Mouse (Mus musculus): Measurements from ENCODE around the gene Pole. TPM values are rescaled to one million over a fixed set of nuclear protein-coding genes. Genes with fewer than 3 reads are reported as not detected.

Pole gene
- polyA plus RNA-seq, 1 experiment: 81.8 TPM

- no peak overlapping the region for H3K4me3 ChIP-seq (ENCODE audit: low read depth, low read length)
- peaks cover 89% of the 10 kb centered on the region for H3K36me3 ChIP-seq (ENCODE audit: control insufficient read depth, insufficient read depth, low read length, poor library complexity, severe bottlenecking)
- no peak overlapping the region for H3K9ac ChIP-seq (ENCODE audit: low read depth, poor library complexity, severe bottlenecking)
- H3K9me3 ChIP-seq (replicated peaks; ENCODE audit: control insufficient read depth, insufficient read depth, low read length, poor library complexity, severe bottlenecking): no peaks in the 10 kb centered on the region
- H3K4me1 ChIP-seq (ENCODE audit: control insufficient read depth, insufficient read depth, low read length): no peaks in the 10 kb centered on the region
- H3K27me3 ChIP-seq (ENCODE audit: control insufficient read depth, insufficient read depth, low read length, poor library complexity, severe bottlenecking): no peaks in the 10 kb centered on the region
- no peak overlapping the region for H3K27ac ChIP-seq (ENCODE audit: insufficient read depth, low read length)
- no peak for TF ChIP-seq EP300 (IDR thresholded peaks at IDR 0.05; ENCODE audit: insufficient read depth, low read depth, low read length)
- no peak for TF ChIP-seq CTCF (IDR thresholded peaks at IDR 0.05; ENCODE audit: low read depth, low read length)
- TF ChIP-seq POLR2A (IDR thresholded peaks at IDR 0.05; ENCODE audit: insufficient read depth, low read length): no peak
These were observed 22.8 kb downstream of the Pole start for GRCm38 (mm10) chr5:110308861-110309260.

GRCm38 (mm10) chr5:110313127-110313526, 27.0 kb downstream of the Pole start:
- Histone ChIP-seq H3K36me3 (ENCODE audit: control insufficient read depth, insufficient read depth, low read length, poor library complexity, severe bottlenecking) (peaks cover 76% of the 10 kb centered on the region), H3K4me1 (ENCODE audit: control insufficient read depth, insufficient read depth, low read length) (no peaks in the 10 kb centered on the region), H3K9ac (ENCODE audit: low read depth, poor library complexity, severe bottlenecking) (no peak overlapping the region), H3K27ac (ENCODE audit: insufficient read depth, low read length) (no peak overlapping the region), H3K27me3 (ENCODE audit: control insufficient read depth, insufficient read depth, low read length, poor library complexity, severe bottlenecking) (no peaks in the 10 kb centered on the region), H3K9me3 (replicated peaks; ENCODE audit: control insufficient read depth, insufficient read depth, low read length, poor library complexity, severe bottlenecking) (no peaks in the 10 kb centered on the region), H3K4me3 (ENCODE audit: low read depth, low read length) (no peak overlapping the region)
- TF ChIP-seq POLR2A (IDR thresholded peaks at IDR 0.05; ENCODE audit: insufficient read depth, low read length) (no peak), EP300 (IDR thresholded peaks at IDR 0.05; ENCODE audit: insufficient read depth, low read depth, low read length) (no peak), CTCF (IDR thresholded peaks at IDR 0.05; ENCODE audit: low read depth, low read length) (no peak)

- TF ChIP-seq EP300 (IDR thresholded peaks at IDR 0.05; ENCODE audit: insufficient read depth, low read depth, low read length): no peak
- TF ChIP-seq CTCF (IDR thresholded peaks at IDR 0.05; ENCODE audit: low read depth, low read length): no peak
- TF ChIP-seq POLR2A (IDR thresholded peaks at IDR 0.05; ENCODE audit: insufficient read depth, low read length): no peak
- Histone ChIP-seq H3K4me3 (ENCODE audit: low read depth, low read length) (no peak overlapping the region), H3K27ac (ENCODE audit: insufficient read depth, low read length) (no peak overlapping the region), H3K9ac (ENCODE audit: low read depth, poor library complexity, severe bottlenecking) (no peak overlapping the region), H3K9me3 (replicated peaks; ENCODE audit: control insufficient read depth, insufficient read depth, low read length, poor library complexity, severe bottlenecking) (no peaks in the 10 kb centered on the region), H3K36me3 (ENCODE audit: control insufficient read depth, insufficient read depth, low read length, poor library complexity, severe bottlenecking) (peaks cover 79% of the 10 kb centered on the region), H3K4me1 (ENCODE audit: control insufficient read depth, insufficient read depth, low read length) (no peaks in the 10 kb centered on the region), H3K27me3 (ENCODE audit: control insufficient read depth, insufficient read depth, low read length, poor library complexity, severe bottlenecking) (no peaks in the 10 kb centered on the region)
These were observed 44.4 kb downstream of the Pole start for GRCm38 (mm10) chr5:110330508-110330907.

- no peak for TF ChIP-seq POLR2A (IDR thresholded peaks at IDR 0.05; ENCODE audit: insufficient read depth, low read length)
- no peak for TF ChIP-seq CTCF (IDR thresholded peaks at IDR 0.05; ENCODE audit: low read depth, low read length)
- no peak for TF ChIP-seq EP300 (IDR thresholded peaks at IDR 0.05; ENCODE audit: insufficient read depth, low read depth, low read length)
- Histone ChIP-seq H3K9ac (ENCODE audit: low read depth, poor library complexity, severe bottlenecking) (no peak overlapping the region), H3K4me1 (ENCODE audit: control insufficient read depth, insufficient read depth, low read length) (peaks cover under 1% of the 10 kb centered on the region), H3K36me3 (ENCODE audit: control insufficient read depth, insufficient read depth, low read length, poor library complexity, severe bottlenecking) (peaks cover 30% of the 10 kb centered on the region), H3K27me3 (ENCODE audit: control insufficient read depth, insufficient read depth, low read length, poor library complexity, severe bottlenecking) (no peaks in the 10 kb centered on the region), H3K27ac (ENCODE audit: insufficient read depth, low read length) (no peak overlapping the region), H3K4me3 (ENCODE audit: low read depth, low read length) (no peak overlapping the region), H3K9me3 (replicated peaks; ENCODE audit: control insufficient read depth, insufficient read depth, low read length, poor library complexity, severe bottlenecking) (no peaks in the 10 kb centered on the region)
These were observed 52.7 kb downstream of the Pole start for GRCm38 (mm10) chr5:110338792-110339191.

GRCm38 (mm10) chr5:110342648-110343284, 56.7 kb downstream of the Pole start, which contains the start of gene P2rx2:
Gene P2rx2 (minus strand): TSS chr5:110343212.
- 0 out of 2 replicates have a peak, but pooled peaks cover 2% of the 10 kb centered on the region for H3K36me3 ChIP-seq (ENCODE audit: control insufficient read depth, insufficient read depth, low read length, poor library complexity, severe bottlenecking)
- H3K4me3 ChIP-seq (ENCODE audit: low read depth, low read length): peak within 1 kb of the TSS; percentile 61
- TF ChIP-seq EP300 (IDR thresholded peaks at IDR 0.05; ENCODE audit: insufficient read depth, low read depth, low read length) (no peak), POLR2A (IDR thresholded peaks at IDR 0.05; ENCODE audit: insufficient read depth, low read length) (no peak), CTCF (IDR thresholded peaks at IDR 0.05; ENCODE audit: low read depth, low read length) (no peak)
- no peaks in the 10 kb centered on the region for H3K9me3 ChIP-seq (replicated peaks; ENCODE audit: control insufficient read depth, insufficient read depth, low read length, poor library complexity, severe bottlenecking)
- H3K27ac ChIP-seq (ENCODE audit: insufficient read depth, low read length): no peak within 1 kb of the TSS
- peaks cover 4% of the 10 kb centered on the region for H3K4me1 ChIP-seq (ENCODE audit: control insufficient read depth, insufficient read depth, low read length)
- H3K9ac ChIP-seq (ENCODE audit: low read depth, poor library complexity, severe bottlenecking): peak within 1 kb of the TSS; percentile 30
- no peaks in the 10 kb centered on the region for H3K27me3 ChIP-seq (ENCODE audit: control insufficient read depth, insufficient read depth, low read length, poor library complexity, severe bottlenecking)

- peaks cover 4% of the 10 kb centered on the region for H3K4me1 ChIP-seq (ENCODE audit: control insufficient read depth, insufficient read depth, low read length)
- H3K9me3 ChIP-seq (replicated peaks; ENCODE audit: control insufficient read depth, insufficient read depth, low read length, poor library complexity, severe bottlenecking): no peaks in the 10 kb centered on the region
- no peak within 1 kb of the TSS for H3K9ac ChIP-seq (ENCODE audit: low read depth, poor library complexity, severe bottlenecking)
- no peak within 1 kb of the TSS for H3K27ac ChIP-seq (ENCODE audit: insufficient read depth, low read length)
- no peak within 1 kb of the TSS for H3K4me3 ChIP-seq (ENCODE audit: low read depth, low read length)
- H3K27me3 ChIP-seq (ENCODE audit: control insufficient read depth, insufficient read depth, low read length, poor library complexity, severe bottlenecking): no peaks in the 10 kb centered on the region
- no peaks in the 10 kb centered on the region for H3K36me3 ChIP-seq (ENCODE audit: control insufficient read depth, insufficient read depth, low read length, poor library complexity, severe bottlenecking)
- TF ChIP-seq CTCF (IDR thresholded peaks at IDR 0.05; ENCODE audit: low read depth, low read length): no peak
- TF ChIP-seq POLR2A (IDR thresholded peaks at IDR 0.05; ENCODE audit: insufficient read depth, low read length): no peak
These were observed 58.4 kb downstream of the Pole start, which contains the start of gene Lrcol1 for GRCm38 (mm10) chr5:110344524-110344923. Gene Lrcol1 (plus strand): TSS chr5:110344730.

Data from ES-Bruce4 (cell line).